Mouse (Mus musculus): ENCODE data around the gene Apoc2.
A peak's percentile ranks its signal among the peaks of the same experiment; 100 is the strongest.

Gene Apoc2

GRCm38 (mm10) chr7:19677872-19678271 lies at the start of gene Apoc2:
Apoc2 (minus strand) TSS chr7:19677941.
- ATAC-seq (ENCODE audit: insufficient number of reproducible peaks, low FRiP score, low TSS enrichment): no peak

DNA sequence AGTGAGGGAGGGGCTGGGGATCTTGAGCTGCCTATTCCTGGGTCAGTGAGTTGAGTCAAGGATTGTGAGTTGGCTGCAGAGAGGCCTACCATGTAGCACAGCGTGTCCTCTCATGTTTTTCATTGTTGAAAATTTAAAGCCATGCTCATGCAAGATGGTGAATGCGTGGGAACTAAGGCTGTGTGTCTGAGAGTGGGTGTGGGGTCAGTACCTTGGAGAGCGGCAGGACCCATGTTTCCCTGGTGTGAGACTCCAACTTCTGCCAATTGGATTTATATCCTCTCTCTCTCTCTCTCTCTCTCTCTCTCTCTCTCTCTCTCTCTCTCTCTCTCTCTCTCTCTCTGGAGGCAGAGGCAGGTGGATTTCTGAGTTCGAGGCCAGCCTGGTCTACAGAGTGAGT lies 48.8 kb upstream of the Apoc2 start:
- no peak for ATAC-seq (ENCODE audit: insufficient number of reproducible peaks, low FRiP score, low TSS enrichment)

DNA sequence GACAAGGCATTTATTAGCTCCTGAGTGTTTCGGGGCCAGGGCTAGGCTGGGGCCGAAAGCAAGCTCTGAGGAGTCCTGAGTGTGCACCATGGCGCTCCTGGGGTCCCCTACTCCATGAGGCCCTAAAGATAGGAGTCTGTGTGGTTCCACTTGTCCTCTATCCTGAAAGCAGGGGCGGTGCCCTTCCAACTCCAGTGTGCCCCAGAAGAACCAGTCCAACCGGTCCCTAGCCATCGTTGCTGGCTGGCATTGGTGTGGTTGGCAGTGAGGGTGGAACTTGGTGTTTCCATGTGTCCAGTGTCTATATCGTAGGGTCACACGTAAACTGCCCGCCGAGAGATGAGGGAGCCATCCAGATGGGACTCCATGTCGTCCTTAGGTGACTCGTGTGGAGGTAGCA lies 46.4 kb upstream of the Apoc2 start:
- no peak for ATAC-seq (ENCODE audit: insufficient number of reproducible peaks, low FRiP score, low TSS enrichment)

GRCm38 (mm10) chr7:19722754-19723195 lies 45.0 kb upstream of the Apoc2 start:
- ATAC-seq (ENCODE audit: insufficient number of reproducible peaks, low FRiP score, low TSS enrichment): no peak

GRCm38 (mm10) chr7:19719200-19719599 lies 41.5 kb upstream of the Apoc2 start:
- ATAC-seq (ENCODE audit: insufficient number of reproducible peaks, low FRiP score, low TSS enrichment): no peak

DNA sequence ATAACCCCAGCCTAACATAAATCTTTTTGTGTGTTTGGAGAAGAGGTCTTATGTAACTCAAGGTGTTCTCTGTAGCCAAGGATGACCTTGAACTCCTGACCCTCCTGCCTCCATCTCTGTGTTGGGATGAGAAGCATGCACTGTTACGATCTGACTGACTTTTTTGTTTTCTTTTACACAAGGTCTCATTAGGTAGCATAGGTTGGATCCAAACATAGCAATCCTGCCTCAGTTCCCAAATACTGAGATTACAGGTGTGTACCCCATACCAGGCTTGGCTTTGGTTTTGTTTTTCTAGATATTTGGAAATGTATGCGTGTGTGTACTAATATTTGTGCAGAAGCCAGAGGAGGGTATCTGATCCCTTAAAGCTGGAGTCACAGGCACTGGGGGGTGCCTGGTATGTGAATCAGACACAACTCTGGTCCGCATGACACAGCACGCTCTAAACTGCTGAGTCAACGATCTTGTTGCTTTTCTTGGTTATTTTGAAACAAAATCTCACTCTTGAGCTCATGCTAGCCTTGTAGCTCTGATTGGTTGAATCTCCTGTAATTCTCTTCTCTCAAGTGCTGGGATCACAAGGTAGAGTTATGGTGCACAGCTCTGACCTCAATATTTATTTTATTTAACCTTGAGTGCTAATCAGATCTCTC lies 40.7 kb upstream of the Apoc2 start:
- no peak for ATAC-seq (ENCODE audit: insufficient number of reproducible peaks, low FRiP score, low TSS enrichment)

DNA sequence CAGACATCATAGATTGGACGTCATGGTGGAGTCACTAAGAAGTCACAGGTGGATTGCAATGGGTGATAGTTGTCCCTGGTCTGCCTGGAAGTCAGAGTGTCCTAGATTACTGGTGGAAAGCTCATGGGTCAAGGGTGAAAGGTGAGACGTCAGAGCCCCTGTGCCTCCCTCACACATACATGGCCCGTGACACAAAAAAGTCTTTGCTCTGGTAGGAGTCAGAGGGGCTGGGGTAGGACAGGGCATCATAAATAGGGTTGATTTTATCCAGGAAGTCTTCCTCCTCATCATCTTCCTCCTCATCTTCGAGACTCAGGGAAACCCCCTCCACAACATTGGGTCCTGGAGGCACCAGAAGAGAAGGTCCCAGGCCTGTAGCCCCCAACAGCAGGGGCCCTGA lies 39.6 kb upstream of the Apoc2 start:
- no peak for ATAC-seq (ENCODE audit: insufficient number of reproducible peaks, low FRiP score, low TSS enrichment)

- no peak for ATAC-seq (ENCODE audit: insufficient number of reproducible peaks, low FRiP score, low TSS enrichment)
Observed at GRCm38 (mm10) chr7:19716822-19717221, 39.1 kb upstream of the Apoc2 start.

DNA sequence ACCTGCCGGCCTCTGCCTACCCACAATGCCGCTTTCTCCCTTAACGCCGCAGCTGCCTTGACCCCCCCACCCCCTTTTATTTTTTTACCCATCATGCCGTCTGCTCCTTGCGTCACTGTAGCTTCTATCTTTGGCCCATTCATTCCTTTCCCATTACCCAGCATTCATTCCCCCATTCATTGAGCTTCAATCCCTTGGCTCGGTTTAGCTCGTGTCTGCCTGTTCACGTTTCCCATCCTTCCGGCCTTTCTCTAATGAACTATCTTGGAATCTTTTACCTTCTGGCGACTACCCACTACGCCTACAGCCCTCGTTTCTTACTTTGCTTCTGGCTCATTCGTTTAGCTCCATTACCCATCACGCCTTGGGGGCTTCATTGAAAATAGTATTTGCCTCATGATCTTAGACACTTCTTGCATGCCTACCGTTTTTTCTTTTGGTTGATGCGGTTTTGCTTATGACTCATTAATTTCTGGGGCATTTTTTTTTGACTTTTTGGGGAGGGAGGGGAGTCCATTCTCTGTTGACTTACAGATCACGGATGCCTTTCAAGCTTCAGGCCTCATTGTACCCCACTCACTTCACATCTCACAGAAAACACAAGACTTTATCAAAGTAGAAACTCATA lies 38.4 kb upstream of the Apoc2 start:
- no peak; the same call in 1 of the 2 replicates for ATAC-seq (ENCODE audit: insufficient number of reproducible peaks, low FRiP score, low TSS enrichment)

- ATAC-seq (ENCODE audit: insufficient number of reproducible peaks, low FRiP score, low TSS enrichment): peak; percentile 95
Observed at GRCm38 (mm10) chr7:19715239-19716054, 37.7 kb upstream of the Apoc2 start, which contains the start of gene Tomm40. Tomm40 (minus strand) TSS chr7:19715438.

- 0 out of 2 replicates have a peak, but pooled peaks have one; percentile 0 for ATAC-seq (ENCODE audit: insufficient number of reproducible peaks, low FRiP score, low TSS enrichment)
Observed at GRCm38 (mm10) chr7:19714836-19715235, 37.1 kb upstream of the Apoc2 start.

DNA sequence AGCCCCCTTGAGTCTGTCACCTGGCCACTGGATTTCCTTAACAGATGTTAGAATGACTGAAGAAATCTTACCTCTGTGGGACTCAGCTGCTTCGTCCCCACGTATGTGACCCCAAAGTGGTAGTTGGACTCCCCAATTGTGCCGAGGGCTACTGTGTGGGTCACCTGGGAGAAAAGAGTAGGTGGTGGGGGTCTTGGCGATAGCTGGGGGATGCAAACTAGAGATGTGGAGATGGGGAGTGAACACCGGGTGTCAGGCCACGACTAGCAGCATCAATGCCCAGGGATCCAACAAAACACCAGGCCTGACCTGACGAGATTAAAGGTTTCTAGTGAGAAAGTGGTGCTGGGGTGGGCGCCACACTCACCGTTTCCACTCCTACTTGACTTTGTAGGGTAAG lies 35.9 kb upstream of the Apoc2 start:
- ATAC-seq (ENCODE audit: insufficient number of reproducible peaks, low FRiP score, low TSS enrichment): no peak

- no peak for ATAC-seq (ENCODE audit: insufficient number of reproducible peaks, low FRiP score, low TSS enrichment)
Observed at GRCm38 (mm10) chr7:19713196-19713595, 35.5 kb upstream of the Apoc2 start.

- no peak for ATAC-seq (ENCODE audit: insufficient number of reproducible peaks, low FRiP score, low TSS enrichment)
Observed at GRCm38 (mm10) chr7:19712414-19712813, 34.7 kb upstream of the Apoc2 start.

DNA sequence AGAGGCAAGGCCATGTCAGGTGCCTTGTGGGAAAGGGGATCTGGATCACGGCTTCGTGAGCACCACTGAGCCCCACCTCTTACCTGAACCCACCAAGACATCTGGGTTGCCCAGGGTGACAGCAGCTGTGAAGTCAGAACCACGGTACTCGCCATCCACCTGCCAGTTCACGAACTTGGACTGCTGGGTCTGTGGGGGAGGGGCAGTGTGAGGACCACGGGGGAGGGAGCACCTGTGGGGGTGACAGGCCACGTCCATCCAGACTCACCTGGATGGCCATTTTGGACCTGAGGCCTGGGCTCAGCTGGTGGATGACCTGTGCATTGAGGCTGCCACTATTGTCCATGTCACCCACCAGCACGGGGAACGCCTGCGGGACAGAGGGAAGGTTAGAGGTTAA lies 32.9 kb upstream of the Apoc2 start:
- ATAC-seq (ENCODE audit: insufficient number of reproducible peaks, low FRiP score, low TSS enrichment): no peak

- no peak for ATAC-seq (ENCODE audit: insufficient number of reproducible peaks, low FRiP score, low TSS enrichment)
Observed at GRCm38 (mm10) chr7:19705271-19705670, 27.5 kb upstream of the Apoc2 start.

- no peak for ATAC-seq (ENCODE audit: insufficient number of reproducible peaks, low FRiP score, low TSS enrichment)
Observed at GRCm38 (mm10) chr7:19704475-19704874, 26.7 kb upstream of the Apoc2 start.

DNA sequence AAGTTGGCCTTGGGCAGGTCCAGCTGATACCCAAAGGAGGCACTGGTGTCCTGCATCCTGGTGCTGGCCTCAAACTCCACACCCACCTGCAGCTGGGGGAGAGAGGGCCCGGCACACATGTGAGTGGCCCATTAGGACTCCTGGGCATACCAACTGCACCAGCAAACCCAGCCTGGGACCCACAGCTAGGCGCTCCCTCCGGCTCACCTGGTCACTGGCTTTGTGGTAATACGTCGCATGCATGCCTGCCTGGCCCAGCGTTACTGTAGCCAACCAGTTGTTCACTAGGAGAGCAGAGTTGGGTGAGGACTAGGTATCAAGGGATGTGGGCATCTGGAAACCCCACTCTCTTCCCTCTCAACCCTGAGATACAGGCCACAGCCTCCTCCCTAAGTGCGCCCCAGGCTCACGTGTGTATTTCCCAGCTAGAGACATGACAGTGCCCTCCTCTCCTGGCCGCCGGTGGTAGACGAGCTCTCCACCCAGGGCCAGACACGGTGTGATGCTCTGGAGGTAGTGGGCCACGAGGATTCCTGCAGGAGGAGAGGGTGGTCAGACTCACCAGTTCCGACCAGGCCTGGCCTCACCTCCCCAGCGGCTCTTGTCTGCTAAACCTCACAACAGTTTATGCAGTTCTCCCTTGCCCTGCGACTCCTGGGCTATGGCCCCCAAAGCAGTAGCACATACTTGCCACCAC lies 25.3 kb upstream of the Apoc2 start:
- ATAC-seq (ENCODE audit: insufficient number of reproducible peaks, low FRiP score, low TSS enrichment): no peak

GRCm38 (mm10) chr7:19701069-19701761 lies 23.5 kb upstream of the Apoc2 start:
- 0 out of 2 replicates have a peak, but pooled peaks have one; percentile 54 for ATAC-seq (ENCODE audit: insufficient number of reproducible peaks, low FRiP score, low TSS enrichment)

Measured in cerebellum, adult (tissue).